Mouse (Mus musculus) forebrain, embryonic 15.5 days (tissue): Measurements from ENCODE around the gene Kcna3. TPM values are rescaled to one million over a fixed set of nuclear protein-coding genes. Genes with fewer than 3 reads are reported as not detected.
A peak's percentile ranks its signal among the peaks of the same experiment; 100 is the strongest.

Experiments
- ATAC-seq: fragments of 200-750 bp; cut with Nextera tagmentation; replicated peaks from 2 replicates; pipeline ENCODE4 v1.8.0; 2017; ENCODE audit warnings: mild to moderate bottlenecking, moderate TSS enrichment, moderate library complexity
- H3K27ac ChIP-seq: fragments of 300-500 bp; sonication (generic); replicated peaks from 2 replicates; pipeline ENCODE4 v1.5.1; 2015; ENCODE audit warnings: mild to moderate bottlenecking, inconsistent platforms
- H3K27me3 ChIP-seq: fragments of 300-500 bp; sonication (generic); 2 replicates; pipeline ENCODE4 v1.6.1; 2015; ENCODE audit warnings: inconsistent platforms
- H3K36me3 ChIP-seq: fragments of 300-500 bp; sonication (generic); 2 replicates; pipeline ENCODE4 v1.6.1; 2015; ENCODE audit warnings: mild to moderate bottlenecking, inconsistent platforms
- H3K4me1 ChIP-seq: fragments of 300-500 bp; sonication (generic); 2 replicates; pipeline ENCODE4 v1.6.1; 2015; ENCODE audit warnings: inconsistent platforms
- H3K4me2 ChIP-seq: fragments of 300-500 bp; sonication (generic); replicated peaks from 2 replicates; pipeline ENCODE4 v1.6.1; 2015; ENCODE audit warnings: mild to moderate bottlenecking, inconsistent platforms
- H3K4me3 ChIP-seq: fragments of 300-500 bp; sonication (generic); 2 replicates; pipeline ENCODE4 v1.5.1; 2015; ENCODE audit warnings: mild to moderate bottlenecking, inconsistent platforms
- H3K9ac ChIP-seq: fragments of 300-500 bp; sonication (generic); replicated peaks from 2 replicates; pipeline ENCODE4 v1.6.1; 2015; ENCODE audit warnings: mild to moderate bottlenecking, inconsistent platforms
- H3K9me3 ChIP-seq: fragments of 300-500 bp; sonication (generic); 2 replicates; pipeline ENCODE4 v1.6.1; 2016; ENCODE audit warnings: inconsistent platforms
- WGBS: fragments of 180-500 bp; shearing (Covaris S2); methylation state at CpG from one replicate; pipeline ENCODE4 v1.1.7; 2015; ENCODE audit warnings: mixed read lengths; 5-methylcytosine and 5-hydroxymethylcytosine counted together
- polyA plus RNA-seq: library from polyadenylated mRNA; unstranded; fragments of >200 nt; fragmentation: Nextera tagmentation; extraction: Ambion mirVana; gene quantifications from 2 replicates; pipeline ENCODE4 v1.2.1, GENCODE M21; 2015

Gene Kcna3
- polyA plus RNA-seq, 1 experiment from 2014 or later, result 21.8 TPM

DNA sequence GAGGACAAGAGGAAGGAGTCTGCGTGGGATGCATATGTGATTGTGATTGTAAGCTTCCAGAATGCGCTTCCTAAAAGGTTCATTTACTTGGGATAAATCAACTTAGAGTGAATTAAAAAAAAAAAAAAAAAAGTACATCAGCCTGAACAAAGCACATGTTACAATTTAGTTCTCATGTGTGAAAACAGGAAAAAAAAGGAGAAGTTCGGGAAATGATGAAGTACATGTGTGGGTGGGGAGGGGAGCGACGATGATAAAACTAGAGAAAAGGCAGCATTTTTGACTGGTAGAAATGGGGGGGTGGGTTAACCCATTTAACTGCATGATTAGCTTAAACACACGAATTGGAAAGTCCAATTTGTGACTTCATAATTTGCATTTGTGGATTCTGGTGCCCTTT is 31.3 kb downstream of the Kcna3 start:
- Histone ChIP-seq H3K27me3 (no peaks in the 10 kb centered on the region), H3K4me2 (no peak overlapping the region), H3K4me3 (no peak overlapping the region), H3K4me1 (peaks cover 21% of the 10 kb centered on the region), H3K9me3 (no peaks in the 10 kb centered on the region), H3K36me3 (no peaks in the 10 kb centered on the region), H3K9ac (no peak overlapping the region), H3K27ac (peak overlapping the region; percentile 94)
- 67% methylated on average over 6 of the region's 6 CpGs for WGBS
- no peak for ATAC-seq

- Histone ChIP-seq H3K9ac (no peak overlapping the region), H3K4me3 (no peak overlapping the region), H3K27me3 (no peaks in the 10 kb centered on the region), H3K4me1 (no peaks in the 10 kb centered on the region), H3K4me2 (no peak overlapping the region), H3K9me3 (no peaks in the 10 kb centered on the region), H3K36me3 (no peaks in the 10 kb centered on the region), H3K27ac (no peak overlapping the region)
- WGBS, result 57% methylated on average over 2 of the region's 2 CpGs
- ATAC-seq, result no peak
These were observed 37.9 kb downstream of the Kcna3 start for GRCm38 (mm10) chr3:107073863-107074262.

- no peak overlapping the region for H3K4me2 ChIP-seq
- no peaks in the 10 kb centered on the region for H3K36me3 ChIP-seq
- H3K27ac ChIP-seq, result no peak overlapping the region
- no peaks in the 10 kb centered on the region for H3K27me3 ChIP-seq
- no peaks in the 10 kb centered on the region for H3K9me3 ChIP-seq
- 97% methylated on average over 1 of the region's 1 CpGs for WGBS
- H3K9ac ChIP-seq, result no peak overlapping the region
- H3K4me1 ChIP-seq, result no peaks in the 10 kb centered on the region
- H3K4me3 ChIP-seq, result no peak overlapping the region
- no peak for ATAC-seq
These were observed 39.7 kb downstream of the Kcna3 start for GRCm38 (mm10) chr3:107075705-107076104.

DNA sequence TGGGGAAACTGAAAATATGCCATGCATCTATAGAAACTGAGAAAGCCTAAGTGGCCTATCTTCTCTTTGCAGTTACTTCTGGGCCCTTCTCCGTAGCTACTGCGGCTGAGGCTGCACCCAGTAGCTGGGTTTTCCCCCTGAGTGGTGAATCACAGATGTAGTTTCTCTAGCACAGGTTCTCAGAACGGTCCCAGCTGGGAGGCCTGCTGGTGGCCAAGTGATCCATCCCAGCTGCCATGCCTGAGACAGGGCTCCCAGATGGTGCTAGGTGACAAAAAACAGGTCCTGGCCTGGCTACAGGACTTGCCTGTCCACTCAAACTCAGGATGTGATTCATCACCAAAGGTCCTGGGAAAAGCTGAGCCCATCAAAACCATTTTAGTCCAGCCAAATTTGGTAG is 40.7 kb downstream of the Kcna3 start:
- Histone ChIP-seq H3K27me3 (no peaks in the 10 kb centered on the region), H3K27ac (no peak overlapping the region), H3K4me2 (no peak overlapping the region), H3K9ac (no peak overlapping the region), H3K36me3 (no peaks in the 10 kb centered on the region), H3K4me1 (0 out of 2 replicates have a peak, but pooled peaks cover 3% of the 10 kb centered on the region), H3K9me3 (no peaks in the 10 kb centered on the region), H3K4me3 (no peak overlapping the region)
- WGBS, result 94% methylated on average over 3 of the region's 3 CpGs
- no peak for ATAC-seq

- H3K4me2 ChIP-seq, result no peak overlapping the region
- H3K4me3 ChIP-seq, result no peak overlapping the region
- H3K9ac ChIP-seq, result no peak overlapping the region
- no peaks in the 10 kb centered on the region for H3K36me3 ChIP-seq
- no peaks in the 10 kb centered on the region for H3K9me3 ChIP-seq
- 0 out of 2 replicates have a peak, but pooled peaks cover 3% of the 10 kb centered on the region for H3K4me1 ChIP-seq
- H3K27ac ChIP-seq, result no peak overlapping the region
- no peaks in the 10 kb centered on the region for H3K27me3 ChIP-seq
- ATAC-seq, result no peak
- 88% methylated on average over 2 of the region's 2 CpGs for WGBS
These were observed 41.1 kb downstream of the Kcna3 start for GRCm38 (mm10) chr3:107077101-107077500.

DNA sequence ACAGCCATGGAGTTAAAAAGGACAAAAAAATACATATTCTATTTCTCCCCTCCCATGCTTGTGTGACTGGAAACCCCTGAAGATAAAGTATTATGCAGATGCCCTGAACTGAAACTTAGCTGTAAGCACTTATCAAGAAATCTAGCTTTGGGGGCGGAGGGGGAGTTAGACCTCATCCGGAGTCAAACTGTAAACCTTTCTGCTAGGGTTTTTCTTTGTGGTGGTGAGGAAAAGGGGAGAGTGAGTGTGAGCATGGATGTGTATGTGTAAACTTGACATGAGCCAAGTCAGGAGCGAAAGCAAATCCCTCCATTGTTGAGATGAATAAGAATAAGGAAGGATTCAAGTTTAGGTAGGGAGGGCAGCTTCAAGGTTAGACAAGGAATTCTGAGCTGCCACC is 44.8 kb downstream of the Kcna3 start:
- no peak overlapping the region for H3K27ac ChIP-seq
- no peak overlapping the region for H3K4me3 ChIP-seq
- no peaks in the 10 kb centered on the region for H3K27me3 ChIP-seq
- no peaks in the 10 kb centered on the region for H3K9me3 ChIP-seq
- 0 out of 2 replicates have a peak, but pooled peaks cover 3% of the 10 kb centered on the region for H3K4me1 ChIP-seq
- H3K36me3 ChIP-seq, result no peaks in the 10 kb centered on the region
- WGBS, result 88% methylated on average over 3 of the region's 3 CpGs
- no peak overlapping the region for H3K9ac ChIP-seq
- no peak for ATAC-seq
- no peak overlapping the region for H3K4me2 ChIP-seq

- no peaks in the 10 kb centered on the region for H3K27me3 ChIP-seq
- no peak overlapping the region for H3K4me2 ChIP-seq
- H3K9me3 ChIP-seq, result no peaks in the 10 kb centered on the region
- ATAC-seq, result 0 out of 2 replicates have a peak, but pooled peaks have one; percentile 29
- H3K27ac ChIP-seq, result no peak overlapping the region
- no peak overlapping the region for H3K9ac ChIP-seq
- H3K4me3 ChIP-seq, result no peak overlapping the region
- H3K4me1 ChIP-seq, result 0 out of 2 replicates have a peak, but pooled peaks cover 3% of the 10 kb centered on the region
- 21% methylated on average over 3 of the region's 3 CpGs for WGBS
- H3K36me3 ChIP-seq, result no peaks in the 10 kb centered on the region
These were observed 45.3 kb downstream of the Kcna3 start for GRCm38 (mm10) chr3:107081227-107081626.

- Histone ChIP-seq H3K4me1 (0 out of 2 replicates have a peak, but pooled peaks cover 3% of the 10 kb centered on the region), H3K4me3 (no peak overlapping the region), H3K9ac (no peak overlapping the region), H3K27me3 (no peaks in the 10 kb centered on the region), H3K27ac (no peak overlapping the region), H3K36me3 (no peaks in the 10 kb centered on the region), H3K9me3 (no peaks in the 10 kb centered on the region), H3K4me2 (no peak overlapping the region)
- 80% methylated on average over 3 of the region's 3 CpGs for WGBS
- ATAC-seq, result no peak
These were observed 48.6 kb downstream of the Kcna3 start for GRCm38 (mm10) chr3:107084586-107084985.

GRCm38 (mm10) chr3:107087410-107087809 is 51.4 kb downstream of the Kcna3 start:
- no peaks in the 10 kb centered on the region for H3K9me3 ChIP-seq
- no peak overlapping the region for H3K4me3 ChIP-seq
- ATAC-seq, result no peak
- no peaks in the 10 kb centered on the region for H3K27me3 ChIP-seq
- WGBS, result 94% methylated on average over 4 of the region's 4 CpGs
- H3K4me2 ChIP-seq, result no peak overlapping the region
- no peak overlapping the region for H3K9ac ChIP-seq
- no peak overlapping the region for H3K27ac ChIP-seq
- H3K36me3 ChIP-seq, result no peaks in the 10 kb centered on the region
- H3K4me1 ChIP-seq, result no peaks in the 10 kb centered on the region

Other genes starting within 250 kb of the Kcna3 start
- 3.1 and 3.6 TPM in 2 replicates for gene Cd53, start 246.0 kb upstream of the Kcna3 start, polyA plus RNA-seq
- not detected in 2 replicates for gene Olfr266, start 209.9 kb upstream of the Kcna3 start, polyA plus RNA-seq
- gene Kcna2, start 65.0 kb downstream of the Kcna3 start, polyA plus RNA-seq, result 0.73 and 0.83 TPM in 2 replicates
- not detected in 2 replicates for gene Kcna10, start 146.9 kb downstream of the Kcna3 start, polyA plus RNA-seq
- gene Cym, start 185.6 kb downstream of the Kcna3 start, polyA plus RNA-seq, result 0.14 TPM in 1 of 2 replicates, not detected in the other
- gene A630076J17Rik, start 194.4 kb downstream of the Kcna3 start, polyA plus RNA-seq, result not detected in 2 replicates
- 0.08 TPM in 1 of 2 replicates, not detected in the other for gene Prok1, start 203.5 kb downstream of the Kcna3 start, polyA plus RNA-seq
- 213 and 228 TPM in 2 replicates for gene Lamtor5, start 242.7 kb downstream of the Kcna3 start, polyA plus RNA-seq